Mouse (Mus musculus): Measurements from ENCODE around the gene Crocc2.

Crocc2 gene

GRCm38 (mm10) chr1:93161350-93161749 is 7.2 kb upstream of the Crocc2 start:
- in situ Hi-C loops (cut with MboI, MseI) = no loop called here

- in situ Hi-C loops (cut with MboI, MseI) = no loop called here
Measured at GRCm38 (mm10) chr1:93161921-93162320, 6.6 kb upstream of the Crocc2 start.

GRCm38 (mm10) chr1:93162588-93162987 is 5.9 kb upstream of the Crocc2 start:
- in situ Hi-C loops (cut with MboI, MseI) = no loop called here

- in situ Hi-C loops (cut with MboI, MseI) = no loop called here
Measured at GRCm38 (mm10) chr1:93165447-93165846, 3.1 kb upstream of the Crocc2 start.

GRCm38 (mm10) chr1:93166346-93167079 is 2.0 kb upstream of the Crocc2 start:
- in situ Hi-C loops (cut with MboI, MseI) = no loop called here

GRCm38 (mm10) chr1:93173665-93174064 is 5.1 kb downstream of the Crocc2 start:
- in situ Hi-C loops (cut with MboI, MseI) = no loop called here

GRCm38 (mm10) chr1:93174399-93174798 is 5.9 kb downstream of the Crocc2 start:
- in situ Hi-C loops (cut with MboI, MseI) = no loop called here

GRCm38 (mm10) chr1:93175849-93176248 is 7.3 kb downstream of the Crocc2 start:
- in situ Hi-C loops (cut with MboI, MseI) = no loop called here

- in situ Hi-C loops (cut with MboI, MseI) = no loop called here
Measured at GRCm38 (mm10) chr1:93176525-93177332, 8.2 kb downstream of the Crocc2 start.

GRCm38 (mm10) chr1:93182281-93182680 is 13.8 kb downstream of the Crocc2 start:
- in situ Hi-C loops (cut with MboI, MseI) = no loop called here

GRCm38 (mm10) chr1:93184071-93184828 is 15.7 kb downstream of the Crocc2 start:
- in situ Hi-C loops (cut with MboI, MseI) = no loop called here

- in situ Hi-C loops (cut with MboI, MseI) = loop anchor here (10.0 kb wide), 1 partner anchor 1606 kb away; no protein-coding TSS in a partner anchor
Measured at GRCm38 (mm10) chr1:93190726-93191305, 22.3 kb downstream of the Crocc2 start.

GRCm38 (mm10) chr1:93194961-93195360 is 26.4 kb downstream of the Crocc2 start:
- in situ Hi-C loops (cut with MboI, MseI) = loop anchor here (10.0 kb wide), 1 partner anchor 1610 kb away; no protein-coding TSS in a partner anchor

- in situ Hi-C loops (cut with MboI, MseI) = loop anchor here (10.0 kb wide), 1 partner anchor 1613 kb away; no protein-coding TSS in a partner anchor
Measured at GRCm38 (mm10) chr1:93197454-93197853, 28.9 kb downstream of the Crocc2 start.

- in situ Hi-C loops (cut with MboI, MseI) = loop anchor here (10.0 kb wide), 1 partner anchor 1613 kb away; no protein-coding TSS in a partner anchor
Measured at GRCm38 (mm10) chr1:93197916-93198315, 29.4 kb downstream of the Crocc2 start.

- in situ Hi-C loops (cut with MboI, MseI) = no loop called here
Measured at GRCm38 (mm10) chr1:93206277-93206970, 37.9 kb downstream of the Crocc2 start.

GRCm38 (mm10) chr1:93207536-93208064 is 39.1 kb downstream of the Crocc2 start:
- in situ Hi-C loops (cut with MboI, MseI) = no loop called here

- in situ Hi-C loops (cut with MboI, MseI) = no loop called here
Measured at GRCm38 (mm10) chr1:93210213-93210641, 41.7 kb downstream of the Crocc2 start.

- in situ Hi-C loops (cut with MboI, MseI) = no loop called here
Measured at GRCm38 (mm10) chr1:93211019-93211418, 42.5 kb downstream of the Crocc2 start.

GRCm38 (mm10) chr1:93211549-93212220 is 43.2 kb downstream of the Crocc2 start:
- in situ Hi-C loops (cut with MboI, MseI) = no loop called here
